Mouse (Mus musculus) hindbrain, embryonic 13.5 days (tissue): ENCODE measurements around the gene Nsun7. TPM values are rescaled to one million over a fixed set of nuclear protein-coding genes. Genes with fewer than 3 reads are reported as not detected.
A peak's percentile ranks its signal among the peaks of the same experiment; 100 is the strongest.

Experiments used
- ATAC-seq: fragments of 200-750 bp; cut with Nextera tagmentation; 2 replicates; pipeline ENCODE4 v1.8.0; 2017; ENCODE audit warnings: moderate TSS enrichment; ENCODE audit not compliant: low FRiP score
- H3K27ac ChIP-seq: fragments of 300-500 bp; sonication (generic); 2 replicates; pipeline ENCODE4 v1.5.1; 2015; ENCODE audit warnings: inconsistent platforms, mild to moderate bottlenecking, moderate library complexity
- H3K27me3 ChIP-seq: fragments of 300-500 bp; sonication (generic); 2 replicates; pipeline ENCODE4 v1.6.1; 2015; ENCODE audit warnings: mild to moderate bottlenecking, inconsistent platforms
- H3K36me3 ChIP-seq: fragments of 300-500 bp; sonication (generic); 2 replicates; pipeline ENCODE4 v1.6.1; 2015; ENCODE audit warnings: mild to moderate bottlenecking, inconsistent platforms
- H3K4me1 ChIP-seq: fragments of 300-500 bp; sonication (generic); replicated peaks from 2 replicates; pipeline ENCODE4 v1.6.1; 2015; ENCODE audit warnings: inconsistent platforms
- H3K4me2 ChIP-seq: fragments of 300-500 bp; sonication (generic); 2 replicates; pipeline ENCODE4 v1.6.1; 2015; ENCODE audit warnings: inconsistent platforms, mild to moderate bottlenecking, moderate library complexity
- H3K4me3 ChIP-seq: fragments of 300-500 bp; sonication (generic); 2 replicates; pipeline ENCODE4 v1.5.1; 2015; ENCODE audit warnings: mild to moderate bottlenecking, inconsistent platforms
- H3K9ac ChIP-seq: fragments of 300-500 bp; sonication (generic); 2 replicates; pipeline ENCODE4 v1.6.1; 2015; ENCODE audit warnings: mild to moderate bottlenecking, inconsistent platforms
- H3K9me3 ChIP-seq: fragments of 300-500 bp; sonication (generic); 2 replicates; pipeline ENCODE4 v1.6.1; 2016; ENCODE audit warnings: inconsistent platforms
- WGBS: fragments of 180-500 bp; shearing (Covaris S2); methylation state at CpG from one replicate; pipeline ENCODE4 v1.1.7; 2015; 5-methylcytosine and 5-hydroxymethylcytosine counted together
- polyA plus RNA-seq: library from polyadenylated mRNA; unstranded; fragments of >200 nt; fragmentation: Nextera tagmentation; extraction: Ambion mirVana; gene quantifications from 2 replicates; pipeline ENCODE4 v1.2.1, GENCODE M21; 2015

Gene Nsun7
- polyA plus RNA-seq, result 2.4 and 2.5 TPM in 2 replicates

DNA sequence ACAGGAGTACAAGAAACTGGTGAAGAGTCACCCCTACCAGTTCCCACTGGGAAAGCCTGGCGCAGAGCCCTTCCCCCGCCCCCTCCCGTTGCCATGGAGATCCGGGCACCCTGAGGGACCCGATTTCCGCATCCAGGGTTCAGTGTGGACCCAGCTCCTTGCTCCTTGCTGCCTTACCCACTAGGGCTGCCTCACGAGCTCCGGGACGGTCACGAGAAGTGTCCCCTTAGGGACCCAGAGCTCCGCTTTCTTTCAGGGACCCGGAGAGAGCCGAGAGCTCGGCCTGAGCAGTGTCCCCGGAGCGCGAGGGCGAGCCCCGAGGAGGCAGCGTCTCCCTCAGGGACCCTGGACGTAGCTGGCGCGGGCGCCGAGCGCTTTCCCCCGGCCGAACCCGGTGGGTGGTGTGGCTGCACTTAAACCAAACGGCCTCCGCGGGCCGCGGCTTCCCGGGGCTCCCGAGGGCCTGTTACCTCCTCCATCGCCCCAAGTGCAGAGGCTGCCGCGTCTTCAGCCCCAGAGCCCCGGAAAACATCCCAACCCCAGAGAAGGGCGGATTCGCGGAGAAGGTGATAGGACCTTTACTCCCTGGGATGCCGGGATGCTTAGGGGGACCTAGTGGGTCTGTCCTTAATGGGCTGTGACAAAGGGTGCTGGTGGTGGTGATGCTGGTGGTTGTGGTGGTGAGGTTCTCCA is at the start of gene Nsun7:
Gene Nsun7, plus strand, starts transcription at position 142 of the 693 bp plus-strand sequence.
- peak within 1 kb of the TSS; percentile 87 for H3K4me2 ChIP-seq
- H3K27ac ChIP-seq, result peak within 1 kb of the TSS; percentile 30; the same call in 1 of the 2 replicates
- H3K36me3 ChIP-seq, result no peaks in the 10 kb centered on the region
- peak within 1 kb of the TSS; percentile 63 for H3K4me3 ChIP-seq
- H3K4me1 ChIP-seq, result peaks cover 9% of the 10 kb centered on the region
- H3K27me3 ChIP-seq, result no peaks in the 10 kb centered on the region
- under 1% methylated on average over 44 of the region's 44 CpGs for WGBS
- peak within 1 kb of the TSS; percentile 86 for H3K9ac ChIP-seq
- peak; percentile 88 for ATAC-seq
- H3K9me3 ChIP-seq, result no peaks in the 10 kb centered on the region

- 61% methylated on average over 7 of the region's 7 CpGs for WGBS
- H3K4me2 ChIP-seq, result no peak overlapping the region
- no peaks in the 10 kb centered on the region for H3K36me3 ChIP-seq
Measured at GRCm38 (mm10) chr5:66214395-66214935, 45.2 kb upstream of the Nsun7 start.

GRCm38 (mm10) chr5:66215569-66216277 is 44.0 kb upstream of the Nsun7 start:
- Histone ChIP-seq H3K36me3 (no peaks in the 10 kb centered on the region), H3K4me2 (no peak overlapping the region), H3K9ac (no peak overlapping the region), H3K4me3 (no peak overlapping the region), H3K9me3 (no peaks in the 10 kb centered on the region), H3K4me1 (peaks cover 10% of the 10 kb centered on the region), H3K27me3 (no peaks in the 10 kb centered on the region), H3K27ac (no peak overlapping the region)
- ATAC-seq, result no peak
- 64% methylated on average over 10 of the region's 10 CpGs for WGBS

More at GRCm38 (mm10) chr5:66214395-66214935, 45.2 kb upstream of the Nsun7 start:
- Histone ChIP-seq H3K27me3 (no peaks in the 10 kb centered on the region), H3K9me3 (no peaks in the 10 kb centered on the region), H3K4me3 (no peak overlapping the region), H3K4me1 (peaks cover 8% of the 10 kb centered on the region), H3K9ac (no peak overlapping the region), H3K27ac (no peak overlapping the region)
- ATAC-seq, result no peak

DNA sequence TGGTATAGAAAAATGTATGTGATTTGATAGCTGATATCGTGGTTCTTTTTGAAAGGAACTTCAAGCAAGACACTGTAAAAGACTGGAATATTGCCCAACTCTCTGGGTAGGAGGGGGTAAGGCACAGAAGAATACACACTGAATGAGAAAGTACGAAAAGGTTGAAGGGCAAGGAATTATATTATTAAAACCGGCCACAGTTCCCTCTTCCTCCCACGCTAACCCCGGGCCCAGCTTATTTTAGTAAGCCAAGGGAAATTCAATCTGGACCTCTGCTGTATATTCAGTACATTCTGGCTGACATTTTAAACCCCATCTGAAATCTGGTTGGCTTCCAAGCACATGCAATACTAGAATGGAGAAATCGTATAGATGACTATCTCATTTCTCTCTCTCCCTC is 40.0 kb upstream of the Nsun7 start:
- no peaks in the 10 kb centered on the region for H3K9me3 ChIP-seq

GRCm38 (mm10) chr5:66220620-66221019 is 39.1 kb upstream of the Nsun7 start:
- WGBS, result 83% methylated on average over 9 of the region's 9 CpGs
- H3K4me2 ChIP-seq, result no peak overlapping the region
- H3K9me3 ChIP-seq, result no peaks in the 10 kb centered on the region
- no peak for ATAC-seq
- no peaks in the 10 kb centered on the region for H3K27me3 ChIP-seq
- H3K27ac ChIP-seq, result no peak overlapping the region
- no peak overlapping the region for H3K4me3 ChIP-seq
- peaks cover 10% of the 10 kb centered on the region for H3K4me1 ChIP-seq
- no peaks in the 10 kb centered on the region for H3K36me3 ChIP-seq
- H3K9ac ChIP-seq, result no peak overlapping the region

More for the DNA sequence above, 40.0 kb upstream of the Nsun7 start:
- Histone ChIP-seq H3K4me2 (no peak overlapping the region), H3K27me3 (no peaks in the 10 kb centered on the region), H3K4me3 (no peak overlapping the region), H3K27ac (no peak overlapping the region), H3K9ac (no peak overlapping the region), H3K4me1 (peaks cover 10% of the 10 kb centered on the region), H3K36me3 (no peaks in the 10 kb centered on the region)
- ATAC-seq, result no peak
- WGBS, result 67% methylated on average over 6 of the region's 6 CpGs

GRCm38 (mm10) chr5:66222916-66223315 is 36.8 kb upstream of the Nsun7 start:
- H3K9ac ChIP-seq, result no peak overlapping the region
- no peaks in the 10 kb centered on the region for H3K9me3 ChIP-seq
- no peak overlapping the region for H3K4me2 ChIP-seq
- H3K27ac ChIP-seq, result no peak overlapping the region
- 93% methylated on average over 15 of the region's 15 CpGs for WGBS
- no peaks in the 10 kb centered on the region for H3K27me3 ChIP-seq
- H3K4me1 ChIP-seq, result peaks cover 10% of the 10 kb centered on the region
- H3K4me3 ChIP-seq, result no peak overlapping the region
- no peak for ATAC-seq
- H3K36me3 ChIP-seq, result no peaks in the 10 kb centered on the region

- no peak for ATAC-seq
- Histone ChIP-seq H3K27ac (no peak overlapping the region), H3K4me3 (no peak overlapping the region), H3K27me3 (no peaks in the 10 kb centered on the region), H3K9ac (no peak overlapping the region), H3K4me1 (no peaks in the 10 kb centered on the region), H3K9me3 (no peaks in the 10 kb centered on the region), H3K36me3 (no peaks in the 10 kb centered on the region), H3K4me2 (no peak overlapping the region)
- 97% methylated on average over 7 of the region's 7 CpGs for WGBS
Measured at GRCm38 (mm10) chr5:66226526-66226925, 33.2 kb upstream of the Nsun7 start.

GRCm38 (mm10) chr5:66231660-66232269 is 27.9 kb upstream of the Nsun7 start:
- Histone ChIP-seq H3K36me3 (no peaks in the 10 kb centered on the region), H3K4me1 (no peaks in the 10 kb centered on the region), H3K9ac (no peak overlapping the region), H3K27ac (no peak overlapping the region), H3K9me3 (no peaks in the 10 kb centered on the region), H3K27me3 (no peaks in the 10 kb centered on the region), H3K4me2 (no peak overlapping the region), H3K4me3 (no peak overlapping the region)
- ATAC-seq, result no peak
- WGBS, result 93% methylated on average over 8 of the region's 8 CpGs

DNA sequence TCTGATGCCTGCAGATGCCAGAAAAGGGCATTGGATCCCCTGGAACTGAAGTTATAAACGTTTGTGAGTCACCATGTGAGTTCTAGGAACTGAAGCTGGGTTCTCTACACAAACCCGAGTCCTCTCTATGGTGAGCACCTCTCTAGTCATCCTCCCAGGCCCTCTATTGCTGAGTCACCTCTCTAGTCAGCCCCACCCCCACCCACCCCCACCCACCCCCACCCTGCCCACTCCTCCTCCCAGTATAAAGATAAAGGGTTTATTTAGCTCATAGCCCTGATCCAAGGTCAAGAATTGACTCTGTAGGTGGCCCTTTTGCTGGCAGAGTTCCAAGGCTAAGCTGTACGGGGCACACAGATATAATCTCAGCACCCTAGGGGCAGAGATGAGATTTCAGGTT is 27.2 kb upstream of the Nsun7 start:
- Histone ChIP-seq H3K27me3 (no peaks in the 10 kb centered on the region), H3K4me1 (no peaks in the 10 kb centered on the region), H3K9ac (no peak overlapping the region), H3K9me3 (no peaks in the 10 kb centered on the region), H3K27ac (no peak overlapping the region), H3K36me3 (no peaks in the 10 kb centered on the region), H3K4me3 (no peak overlapping the region), H3K4me2 (no peak overlapping the region)
- 64% methylated on average over 3 of the region's 3 CpGs for WGBS
- ATAC-seq, result no peak

- Histone ChIP-seq H3K4me1 (peaks cover 11% of the 10 kb centered on the region), H3K9me3 (no peaks in the 10 kb centered on the region), H3K4me3 (no peak overlapping the region), H3K27me3 (no peaks in the 10 kb centered on the region), H3K4me2 (no peak overlapping the region), H3K9ac (no peak overlapping the region), H3K36me3 (no peaks in the 10 kb centered on the region), H3K27ac (no peak overlapping the region)
- no peak for ATAC-seq
Measured at GRCm38 (mm10) chr5:66241894-66242293, 17.8 kb upstream of the Nsun7 start.

GRCm38 (mm10) chr5:66243467-66243866 is 16.2 kb upstream of the Nsun7 start:
- WGBS, result 90% methylated on average over 9 of the region's 9 CpGs
- peaks cover 11% of the 10 kb centered on the region for H3K4me1 ChIP-seq
- H3K4me2 ChIP-seq, result no peak overlapping the region
- no peak overlapping the region for H3K9ac ChIP-seq
- ATAC-seq, result no peak
- H3K36me3 ChIP-seq, result no peaks in the 10 kb centered on the region
- H3K9me3 ChIP-seq, result no peaks in the 10 kb centered on the region
- no peaks in the 10 kb centered on the region for H3K27me3 ChIP-seq
- H3K27ac ChIP-seq, result 0 out of 2 replicates have a peak overlapping the region, but pooled peaks have one; percentile 8
- H3K4me3 ChIP-seq, result no peak overlapping the region

GRCm38 (mm10) chr5:66244043-66244660 is 15.5 kb upstream of the Nsun7 start:
- H3K27ac ChIP-seq, result peak overlapping the region; percentile 71
- no peak overlapping the region for H3K4me2 ChIP-seq
- 39% methylated on average over 6 of the region's 6 CpGs for WGBS
- H3K9ac ChIP-seq, result no peak overlapping the region
- no peaks in the 10 kb centered on the region for H3K36me3 ChIP-seq
- H3K4me3 ChIP-seq, result no peak overlapping the region
- no peaks in the 10 kb centered on the region for H3K9me3 ChIP-seq
- peak; percentile 71 for ATAC-seq
- H3K4me1 ChIP-seq, result peaks cover 11% of the 10 kb centered on the region
- no peaks in the 10 kb centered on the region for H3K27me3 ChIP-seq
